Mouse (Mus musculus) stomach, postnatal 0 days (tissue): ENCODE results near the gene Top2b. TPM values are rescaled to one million over a fixed set of nuclear protein-coding genes. Genes with fewer than 3 reads are reported as not detected.

Experiments
- ATAC-seq: fragments of 200-750 bp; cut with Nextera tagmentation; 2 replicates; pipeline ENCODE4 v1.8.0; 2017; ENCODE audit not compliant: low FRiP score, low TSS enrichment
- DNase-seq: peaks from one replicate; pipeline ENCODE4 v3.0.0-alpha.2; 2016; ENCODE audit warnings: low spot score
- H3K27ac ChIP-seq: fragments of 300-500 bp; sonication (generic); replicated peaks from 2 replicates; pipeline ENCODE4 v1.5.1; 2014; ENCODE audit warnings: mild to moderate bottlenecking, control low read depth
- H3K27me3 ChIP-seq: fragments of 300-500 bp; sonication (generic); 2 replicates; pipeline ENCODE4 v1.6.1; 2014; ENCODE audit warnings: low read length; ENCODE audit not compliant: control insufficient read depth, insufficient read depth
- H3K36me3 ChIP-seq: fragments of 300-500 bp; sonication (generic); 2 replicates; pipeline ENCODE4 v1.6.1; 2014; ENCODE audit warnings: low read length, mixed read lengths; ENCODE audit not compliant: control insufficient read depth, insufficient read depth
- H3K4me1 ChIP-seq: fragments of 300-500 bp; sonication (generic); replicated peaks from 2 replicates; pipeline ENCODE4 v1.6.1; 2014; ENCODE audit warnings: antibody characterized with exemption; ENCODE audit not compliant: control insufficient read depth, insufficient read depth
- H3K4me2 ChIP-seq: fragments of 300-500 bp; sonication (generic); replicated peaks from 2 replicates; pipeline ENCODE4 v1.6.1; 2014; ENCODE audit warnings: low read depth, mild to moderate bottlenecking, control low read depth, moderate library complexity
- H3K4me3 ChIP-seq: fragments of 300-500 bp; sonication (generic); 2 replicates; pipeline ENCODE4 v1.5.1; 2014; ENCODE audit warnings: low read depth, low read length, control low read depth
- H3K9ac ChIP-seq: fragments of 300-500 bp; sonication (generic); 2 replicates; pipeline ENCODE4 v1.6.1; 2014; ENCODE audit warnings: mild to moderate bottlenecking, low read length, control low read depth, mixed read lengths
- H3K9me3 ChIP-seq: fragments of 300-500 bp; sonication (generic); 2 replicates; pipeline ENCODE4 v1.6.1; 2016; ENCODE audit warnings: low read length; ENCODE audit not compliant: control insufficient read depth
- CTCF ChIP-seq: IDR thresholded peaks from 2 replicates; pipeline ENCODE4 v1.5.1; 2016; ENCODE audit warnings: antibody characterized with exemption, low read depth, mild to moderate bottlenecking, moderate library complexity
- EP300 ChIP-seq: optimal IDR thresholded peaks from 2 replicates; pipeline ENCODE3; 2016; ENCODE audit warnings: antibody characterized with exemption
- WGBS: fragments of 180-500 bp; shearing (Covaris S2); extraction: QIAGEN DNeasy Blood & Tissue Kit; methylation state at CpG from one replicate; pipeline ENCODE4 v1.1.7; 2014; 5-methylcytosine and 5-hydroxymethylcytosine counted together
- polyA plus RNA-seq: library from polyadenylated mRNA; unstranded; fragments of >200 nt; fragmentation: Nextera tagmentation; extraction: Ambion mirVana; gene quantifications from 2 replicates; pipeline ENCODE4 v1.2.1, GENCODE M21; 2015

Gene Top2b
- polyA plus RNA-seq, 1 experiment from 2014 or later, result 18.6 TPM

DNA sequence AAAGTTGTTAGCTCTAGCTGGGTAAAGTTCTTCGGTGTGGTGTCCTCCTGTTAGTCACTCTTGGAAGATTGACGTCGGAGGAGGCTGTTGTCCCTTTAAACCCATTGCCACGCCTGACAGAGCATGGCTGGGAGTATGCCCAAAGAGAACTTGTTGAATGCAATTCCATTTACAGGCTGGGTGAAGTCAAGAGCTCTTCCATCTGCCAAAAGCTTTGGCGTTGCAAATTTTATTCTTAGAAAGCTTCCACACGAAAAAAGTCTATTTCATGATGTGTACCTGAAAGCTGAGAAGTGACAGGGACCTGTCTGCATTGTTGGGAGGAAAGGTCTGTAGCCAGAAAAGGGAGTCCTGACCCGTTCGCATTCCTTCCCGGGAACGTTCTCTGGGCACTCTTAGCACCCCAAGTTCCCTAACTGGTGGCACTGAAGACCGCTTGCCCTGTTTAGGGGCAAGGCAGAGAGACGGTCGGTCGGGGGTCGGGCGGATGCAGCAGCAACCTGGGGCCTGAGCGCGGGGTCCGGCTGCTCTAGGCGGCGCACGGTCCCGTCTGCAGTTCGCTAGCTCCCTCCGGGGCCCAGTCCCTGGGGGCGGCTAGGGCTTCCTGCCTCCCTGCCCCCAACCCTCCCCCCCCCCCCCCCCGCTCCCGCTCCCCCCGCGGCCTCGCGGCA lies 683 bp upstream of the Top2b start:
- H3K27me3 ChIP-seq, result no peaks in the 10 kb centered on the region
- no peaks in the 10 kb centered on the region; the same call in 1 of the 2 replicates for H3K4me1 ChIP-seq
- H3K9me3 ChIP-seq, result no peaks in the 10 kb centered on the region
- H3K4me3 ChIP-seq, result peak overlapping the region; percentile 95
- TF ChIP-seq CTCF, result no peak; the same call in 1 of the 2 replicates
- TF ChIP-seq EP300, result no peak
- H3K9ac ChIP-seq, result peak overlapping the region; percentile 74
- under 1% methylated on average over 27 of the region's 32 CpGs for WGBS
- no peaks in the 10 kb centered on the region for H3K36me3 ChIP-seq
- DNase-seq (peak; percentile 55), ATAC-seq (no peak)
- peak overlapping the region; percentile 99 for H3K27ac ChIP-seq
- H3K4me2 ChIP-seq, result peak overlapping the region; percentile 92

DNA sequence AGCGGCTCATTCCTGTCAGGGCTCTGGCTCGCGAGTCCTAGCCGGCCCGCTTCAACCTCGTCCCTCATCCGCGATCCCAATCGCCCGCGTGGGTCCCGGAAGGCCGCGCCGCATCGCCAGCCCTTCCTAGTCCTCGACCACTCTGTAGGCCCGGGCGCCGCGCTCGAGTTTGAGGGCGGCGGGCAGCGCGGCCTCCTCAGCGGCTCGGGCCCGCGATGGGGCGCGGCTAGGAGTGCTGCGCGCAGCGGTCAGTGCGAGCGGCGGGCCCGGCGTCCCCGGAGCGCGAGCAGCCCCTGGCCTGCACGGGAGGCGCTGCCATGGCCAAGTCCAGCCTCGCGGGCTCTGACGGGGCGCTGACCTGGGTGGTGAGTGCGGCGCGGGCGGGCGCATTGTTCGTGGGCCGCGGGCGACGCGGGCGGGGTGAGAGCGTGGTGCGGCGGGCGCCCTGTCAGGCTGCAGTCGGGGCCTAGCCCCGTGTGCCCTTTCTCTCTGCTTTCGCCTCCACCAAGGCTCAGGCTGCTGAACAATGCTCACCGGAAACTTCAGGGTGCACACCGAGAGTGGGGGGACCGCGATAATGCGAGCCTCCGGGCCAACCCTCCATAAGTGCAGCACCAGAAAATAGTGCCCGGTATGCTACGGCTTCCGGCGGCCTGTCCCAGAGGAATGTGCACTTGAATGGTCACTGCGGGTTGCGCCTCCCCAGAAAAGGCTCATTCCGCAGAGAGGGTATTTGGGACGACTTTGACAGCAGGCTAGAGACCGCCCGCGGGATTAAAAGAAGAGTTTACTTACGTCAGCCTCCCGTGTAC lies 589 bp downstream of the Top2b start:
- Histone ChIP-seq H3K4me3 (peak overlapping the region; percentile 95), H3K9me3 (no peaks in the 10 kb centered on the region), H3K9ac (peak overlapping the region; percentile 96), H3K4me1 (no peaks in the 10 kb centered on the region; the same call in 1 of the 2 replicates), H3K27ac (peak overlapping the region; percentile 99), H3K27me3 (no peaks in the 10 kb centered on the region), H3K4me2 (peak overlapping the region; percentile 84), H3K36me3 (no peaks in the 10 kb centered on the region)
- DNase-seq (peak; percentile 79), ATAC-seq (peak; percentile 74)
- WGBS, result under 1% methylated on average over 73 of the region's 87 CpGs
- TF ChIP-seq CTCF (no peak), EP300 (no peak)

DNA sequence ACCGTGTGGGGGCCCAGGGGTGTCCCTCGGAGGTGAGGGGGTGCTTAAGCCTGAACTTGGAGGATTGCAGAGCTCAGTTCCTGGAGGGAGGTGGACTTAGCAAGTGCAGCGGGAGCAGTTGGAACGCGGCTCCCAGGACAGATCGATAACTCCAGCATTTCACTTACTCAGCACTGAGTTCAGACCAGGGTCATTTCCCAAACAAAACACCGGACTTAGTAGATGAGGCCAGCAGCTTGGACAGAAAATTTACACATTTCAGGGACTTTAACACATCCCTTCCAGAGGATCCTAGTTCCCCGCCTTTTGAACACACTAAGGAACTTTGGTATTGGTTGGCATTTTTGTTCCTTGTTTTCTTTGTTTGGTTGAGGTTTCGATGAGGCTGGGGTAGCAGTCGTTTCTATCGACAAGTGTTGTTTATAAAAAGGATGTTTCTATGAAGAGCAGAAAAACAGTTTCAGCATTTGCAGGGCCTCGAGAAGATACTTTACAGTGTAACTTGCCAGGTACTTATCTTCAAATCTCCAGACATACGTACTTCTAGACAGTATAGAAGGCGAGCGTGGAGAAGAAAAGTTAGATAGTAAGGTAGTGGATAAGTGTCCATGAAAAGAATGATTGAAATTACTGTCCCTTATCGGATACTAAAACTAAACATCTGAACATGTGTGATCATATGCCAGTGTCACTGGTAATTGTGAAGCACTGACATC lies 1.4 kb downstream of the Top2b start:
- H3K27me3 ChIP-seq, result no peaks in the 10 kb centered on the region
- no peaks in the 10 kb centered on the region for H3K9me3 ChIP-seq
- ATAC-seq, result no peak; the same call in 1 of the 2 replicates
- TF ChIP-seq CTCF, result no peak
- no peak for TF ChIP-seq EP300
- peak overlapping the region; percentile 99 for H3K27ac ChIP-seq
- H3K4me1 ChIP-seq, result no peaks in the 10 kb centered on the region; the same call in 1 of the 2 replicates
- peak overlapping the region; percentile 96 for H3K9ac ChIP-seq
- H3K4me2 ChIP-seq, result peak overlapping the region; percentile 84
- H3K4me3 ChIP-seq, result peak overlapping the region; percentile 95
- H3K36me3 ChIP-seq, result no peaks in the 10 kb centered on the region
- WGBS, result 5% methylated on average over 16 of the region's 16 CpGs
- peak; percentile 46 for DNase-seq

DNA sequence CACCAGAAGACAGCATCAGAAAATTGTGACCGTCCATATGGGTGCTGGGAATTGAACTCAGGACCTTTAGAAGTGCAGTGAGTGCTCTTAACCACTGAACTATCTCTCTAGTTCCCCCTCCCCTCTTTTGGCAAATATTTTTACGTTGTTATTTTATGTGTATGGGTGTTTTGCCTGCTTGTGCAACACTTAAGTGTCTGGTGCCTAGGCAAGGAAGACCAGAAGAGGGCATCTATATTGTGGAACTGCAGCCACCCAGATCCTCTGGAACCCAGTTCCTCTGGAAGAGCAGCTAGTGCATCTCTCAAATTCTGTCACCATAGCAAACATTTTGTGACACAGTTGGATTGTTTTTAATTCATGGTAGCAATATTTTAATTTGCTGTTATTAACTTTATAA lies 2.0 kb downstream of the Top2b start:
- ATAC-seq, result no peak
- H3K9ac ChIP-seq, result no peak overlapping the region
- TF ChIP-seq CTCF, result peak; percentile 25; the same call in 1 of the 2 replicates
- TF ChIP-seq EP300, result no peak

DNA sequence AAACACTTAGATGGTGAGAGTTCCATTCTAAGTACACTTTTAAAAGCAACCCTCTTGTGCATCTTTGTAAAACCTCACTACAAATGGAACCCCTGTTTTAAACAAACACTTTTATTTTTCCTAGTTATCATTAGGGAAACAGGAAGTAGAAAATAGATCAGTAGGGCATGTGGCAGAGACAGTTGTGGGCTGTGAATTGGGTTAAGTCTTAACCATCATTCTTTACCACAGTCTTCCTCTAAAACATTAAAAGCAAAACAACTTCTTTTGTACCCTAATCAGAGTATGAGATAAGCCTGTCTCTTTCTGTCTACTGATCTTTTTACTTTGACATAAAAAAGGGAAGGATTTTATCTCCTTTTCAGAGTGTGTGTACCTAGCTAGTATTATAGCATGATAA lies 7.8 kb downstream of the Top2b start:
- no peaks in the 10 kb centered on the region for H3K9me3 ChIP-seq
- ATAC-seq (no peak), DNase-seq (no peak)
- no peak overlapping the region for H3K27ac ChIP-seq
- H3K36me3 ChIP-seq, result no peaks in the 10 kb centered on the region
- no peak overlapping the region for H3K4me2 ChIP-seq
- no peak overlapping the region for H3K9ac ChIP-seq
- no peaks in the 10 kb centered on the region for H3K27me3 ChIP-seq
- no peaks in the 10 kb centered on the region for H3K4me1 ChIP-seq
- TF ChIP-seq EP300 (no peak), CTCF (no peak)
- no peak overlapping the region for H3K4me3 ChIP-seq

More for the DNA sequence above, 2.0 kb downstream of the Top2b start:
- no peaks in the 10 kb centered on the region for H3K27me3 ChIP-seq
- no peaks in the 10 kb centered on the region for H3K36me3 ChIP-seq
- H3K4me2 ChIP-seq, result peak overlapping the region; percentile 84
- H3K27ac ChIP-seq, result no peak overlapping the region; the same call in 1 of the 2 replicates
- DNase-seq, result no peak
- WGBS, result 25% methylated on average over 2 of the region's 2 CpGs
- no peaks in the 10 kb centered on the region; the same call in 1 of the 2 replicates for H3K4me1 ChIP-seq
- peak overlapping the region; percentile 95 for H3K4me3 ChIP-seq
- no peaks in the 10 kb centered on the region for H3K9me3 ChIP-seq
